Mouse (Mus musculus) kidney, embryonic 16.5 days (tissue): ENCODE results near the gene Med11. TPM values are rescaled to one million over a fixed set of nuclear protein-coding genes. Genes with fewer than 3 reads are reported as not detected.
"Not testable (repeated sequence)": the region's sequence is repeated elsewhere in the genome, so short reads cannot be mapped to it uniquely, and the experiment has no call there.

Experiments used
- ATAC-seq: fragments of 200-750 bp; cut with Nextera tagmentation; 2 replicates; pipeline ENCODE4 v1.8.0; 2017; ENCODE audit warnings: moderate TSS enrichment; ENCODE audit not compliant: low FRiP score, low TSS enrichment
- H3K27ac ChIP-seq: fragments of 300-500 bp; sonication (generic); 2 replicates; pipeline ENCODE4 v1.5.1; 2014; ENCODE audit warnings: low read length
- H3K27me3 ChIP-seq: fragments of 300-500 bp; sonication (generic); 2 replicates; pipeline ENCODE4 v1.6.1; 2014; ENCODE audit warnings: low read length, control low read depth, mixed read lengths; ENCODE audit not compliant: insufficient read depth
- H3K36me3 ChIP-seq: fragments of 300-500 bp; sonication (generic); 2 replicates; pipeline ENCODE4 v1.6.1; 2014; ENCODE audit warnings: low read length, control low read depth, mixed read lengths; ENCODE audit not compliant: insufficient read depth
- H3K4me1 ChIP-seq: fragments of 300-500 bp; sonication (generic); 2 replicates; pipeline ENCODE4 v1.6.1; 2014; ENCODE audit warnings: low read length, control low read depth, mixed read lengths; ENCODE audit not compliant: insufficient read depth
- H3K4me2 ChIP-seq: fragments of 300-500 bp; sonication (generic); replicated peaks from 2 replicates; pipeline ENCODE4 v1.6.1; 2014; ENCODE audit warnings: low read depth, low read length
- H3K4me3 ChIP-seq: fragments of 300-500 bp; sonication (generic); 2 replicates; pipeline ENCODE4 v1.5.1; 2014; ENCODE audit warnings: mild to moderate bottlenecking, low read length
- H3K9ac ChIP-seq: fragments of 300-500 bp; sonication (generic); replicated peaks from 2 replicates; pipeline ENCODE4 v1.6.1; 2014; ENCODE audit warnings: low read length
- H3K9me3 ChIP-seq: fragments of 300-500 bp; sonication (generic); 2 replicates; pipeline ENCODE4 v1.6.1; 2016; ENCODE audit warnings: low read length, control low read depth
- WGBS: fragments of 180-500 bp; shearing (Covaris S2); extraction: QIAGEN DNeasy Blood & Tissue Kit; methylation state at CpG from one replicate; pipeline ENCODE4 v1.1.7; 2014; 5-methylcytosine and 5-hydroxymethylcytosine counted together
- polyA plus RNA-seq: library from polyadenylated mRNA; unstranded; fragments of >200 nt; fragmentation: Nextera tagmentation; extraction: Ambion mirVana; gene quantifications from 2 replicates; pipeline ENCODE4 v1.2.1, GENCODE M21; 2015

Med11 gene
- polyA plus RNA-seq = 43.9 and 46.3 TPM in 2 replicates

GRCm38 (mm10) chr11:70451797-70452498 lies at the start of gene Med11:
Med11 (plus strand) TSS chr11:70451919.
- Histone ChIP-seq H3K4me3 (peak within 1 kb of the TSS; percentile 78), H3K4me2 (peak within 1 kb of the TSS; percentile 63), H3K9ac (peak within 1 kb of the TSS; percentile 94), H3K36me3 (0 out of 2 replicates have a peak, but pooled peaks cover 7% of the 10 kb centered on the region), H3K27ac (peak within 1 kb of the TSS; percentile 98), H3K4me1 (peaks cover 15% of the 10 kb centered on the region), H3K27me3 (no peaks in the 10 kb centered on the region), H3K9me3 (no peaks in the 10 kb centered on the region)
- WGBS = under 1% methylated on average over 46 of the region's 46 CpGs
- peak; percentile 99 for ATAC-seq

GRCm38 (mm10) chr11:70403598-70403997 lies 48.1 kb upstream of the Med11 start:
- Histone ChIP-seq H3K4me2 (no peak overlapping the region), H3K27me3 (no peaks in the 10 kb centered on the region), H3K27ac (no peak overlapping the region), H3K4me3 (no peak overlapping the region), H3K4me1 (peaks cover 3% of the 10 kb centered on the region), H3K9me3 (no peaks in the 10 kb centered on the region), H3K9ac (no peak overlapping the region), H3K36me3 (peaks cover 40% of the 10 kb centered on the region)
- WGBS = 64% methylated on average over 2 of the region's 2 CpGs
- no peak for ATAC-seq

GRCm38 (mm10) chr11:70409594-70410296 lies 42.0 kb upstream of the Med11 start, which contains the start of gene Pelp1:
Pelp1 (minus strand) TSS chr11:70410031.
- Histone ChIP-seq H3K27me3 (no peaks in the 10 kb centered on the region), H3K4me1 (peaks cover 14% of the 10 kb centered on the region), H3K9me3 (no peaks in the 10 kb centered on the region), H3K4me2 (peak within 1 kb of the TSS; percentile 79), H3K9ac (peak within 1 kb of the TSS; percentile 88), H3K36me3 (peaks cover 6% of the 10 kb centered on the region; the same call in 1 of the 2 replicates), H3K27ac (peak within 1 kb of the TSS; percentile 51; the same call in 1 of the 2 replicates), H3K4me3 (peak within 1 kb of the TSS; percentile 99)
- WGBS = under 1% methylated on average over 59 of the region's 59 CpGs
- ATAC-seq = peak; percentile 98

GRCm38 (mm10) chr11:70410297-70410643 lies 41.4 kb upstream of the Med11 start:
- peak overlapping the region; percentile 79 for H3K4me2 ChIP-seq
- peaks cover 14% of the 10 kb centered on the region for H3K4me1 ChIP-seq
- H3K9ac ChIP-seq = peak overlapping the region; percentile 88
- H3K27ac ChIP-seq = peak overlapping the region; percentile 51; the same call in 1 of the 2 replicates
- peaks cover 3% of the 10 kb centered on the region; the same call in 1 of the 2 replicates for H3K36me3 ChIP-seq
- H3K9me3 ChIP-seq = no peaks in the 10 kb centered on the region
- H3K27me3 ChIP-seq = no peaks in the 10 kb centered on the region
- no peak for ATAC-seq
- H3K4me3 ChIP-seq = peak overlapping the region; percentile 99
- 63% methylated on average over 6 of the region's 6 CpGs for WGBS

GRCm38 (mm10) chr11:70412591-70412990 lies 39.1 kb upstream of the Med11 start:
- Histone ChIP-seq H3K4me2 (no peak overlapping the region), H3K4me3 (no peak overlapping the region), H3K4me1 (peaks cover 14% of the 10 kb centered on the region), H3K36me3 (no peaks in the 10 kb centered on the region), H3K27ac (no peak overlapping the region), H3K27me3 (no peaks in the 10 kb centered on the region), H3K9ac (no peak overlapping the region), H3K9me3 (no peaks in the 10 kb centered on the region)
- WGBS = 77% methylated on average over 5 of the region's 5 CpGs
- no peak for ATAC-seq

- Histone ChIP-seq H3K9me3 (no peaks in the 10 kb centered on the region), H3K4me3 (no peak overlapping the region), H3K27me3 (no peaks in the 10 kb centered on the region), H3K9ac (no peak overlapping the region), H3K27ac (no peak overlapping the region), H3K4me1 (peaks cover 8% of the 10 kb centered on the region), H3K4me2 (no peak overlapping the region), H3K36me3 (no peaks in the 10 kb centered on the region)
- no peak for ATAC-seq
- WGBS = 3% methylated on average over 3 of the region's 3 CpGs
These were observed 37.8 kb upstream of the Med11 start for GRCm38 (mm10) chr11:70413961-70414360.

GRCm38 (mm10) chr11:70418199-70418598 lies 33.5 kb upstream of the Med11 start:
- Histone ChIP-seq H3K9ac (no peak overlapping the region), H3K9me3 (no peaks in the 10 kb centered on the region), H3K27me3 (no peaks in the 10 kb centered on the region), H3K4me2 (no peak overlapping the region), H3K27ac (no peak overlapping the region), H3K4me3 (no peak overlapping the region), H3K4me1 (no peaks in the 10 kb centered on the region), H3K36me3 (no peaks in the 10 kb centered on the region)
- 64% methylated on average over 4 of the region's 4 CpGs for WGBS
- ATAC-seq = no peak

GRCm38 (mm10) chr11:70419486-70419885 lies 32.2 kb upstream of the Med11 start:
- WGBS = 47% methylated on average over 5 of the region's 5 CpGs
- no peak for ATAC-seq
- Histone ChIP-seq H3K36me3 (no peaks in the 10 kb centered on the region), H3K4me1 (no peaks in the 10 kb centered on the region), H3K4me2 (no peak overlapping the region), H3K4me3 (no peak overlapping the region), H3K9me3 (no peaks in the 10 kb centered on the region), H3K27me3 (no peaks in the 10 kb centered on the region), H3K27ac (no peak overlapping the region), H3K9ac (no peak overlapping the region)

- WGBS = 81% methylated on average over 6 of the region's 6 CpGs
- not testable (repeated sequence) for H3K9me3 ChIP-seq, H3K27ac ChIP-seq, H3K27me3 ChIP-seq, H3K9ac ChIP-seq, H3K4me1 ChIP-seq, H3K4me3 ChIP-seq, H3K4me2 ChIP-seq, H3K36me3 ChIP-seq, ATAC-seq
These were observed 25.1 kb upstream of the Med11 start for GRCm38 (mm10) chr11:70426598-70426997.

GRCm38 (mm10) chr11:70431574-70431973 lies 20.1 kb upstream of the Med11 start:
- WGBS = 32% methylated on average over 5 of the region's 5 CpGs
- peaks cover 3% of the 10 kb centered on the region; the same call in 1 of the 2 replicates for H3K36me3 ChIP-seq
- peaks cover 21% of the 10 kb centered on the region for H3K4me1 ChIP-seq
- peak overlapping the region; percentile 52; the same call in 1 of the 2 replicates for H3K9ac ChIP-seq
- H3K4me2 ChIP-seq = peak overlapping the region; percentile 65
- 0 out of 2 replicates have a peak overlapping the region, but pooled peaks have one; percentile 38 for H3K27ac ChIP-seq
- H3K4me3 ChIP-seq = peak overlapping the region; percentile 80; the same call in 1 of the 2 replicates
- ATAC-seq = no peak
- H3K27me3 ChIP-seq = no peaks in the 10 kb centered on the region
- no peaks in the 10 kb centered on the region for H3K9me3 ChIP-seq
